Mouse (Mus musculus) heart, adult 11 months (tissue): Measurements from ENCODE around the gene Krtap15.

Source experiments
- DNase-seq: peaks from one replicate; pipeline ENCODE4 v3.0.0; 2022

Krtap15 gene

DNA sequence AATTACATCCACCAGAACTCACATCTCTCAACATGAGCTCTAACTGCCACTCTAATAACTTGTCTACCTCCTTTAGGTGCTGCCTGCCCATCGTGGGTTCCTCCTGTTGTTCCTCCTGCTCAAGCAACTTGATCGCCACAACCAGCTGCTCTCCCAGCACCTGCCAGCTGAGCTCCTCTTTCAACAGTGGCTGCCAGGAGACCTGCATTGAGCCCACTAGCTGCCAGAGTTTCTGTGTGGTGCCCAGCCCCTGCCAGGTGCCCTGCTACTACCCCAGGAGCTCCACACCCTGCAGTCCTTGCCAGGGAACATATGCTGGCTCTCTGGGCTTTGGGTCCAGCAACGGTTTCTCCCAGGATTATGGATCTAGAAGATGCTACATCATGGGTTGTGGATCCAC is at the start of gene Krtap15:
Gene Krtap15 (plus strand): TSS at position 150 of the 400 bp plus-strand sequence.
- no peak for DNase-seq

DNA sequence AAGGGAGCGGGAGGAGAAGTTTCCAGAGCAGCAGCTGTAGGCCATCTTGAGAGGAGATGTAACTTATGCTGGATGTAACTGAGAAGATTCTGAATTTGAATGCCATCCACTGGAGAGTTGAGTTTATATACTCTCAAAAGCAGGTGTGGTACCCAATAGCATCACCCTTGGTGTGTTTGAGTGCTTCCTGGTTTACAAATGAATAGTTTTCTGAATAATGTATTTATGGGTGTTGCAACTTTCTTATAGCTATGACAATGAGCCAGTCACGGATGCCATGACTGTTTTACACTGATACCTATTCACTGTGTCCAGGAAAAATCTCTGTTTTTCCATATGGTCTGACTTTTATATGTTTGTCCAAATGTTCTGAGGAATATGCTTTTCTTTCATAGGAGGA is 45.9 kb upstream of the Krtap15 start, which contains the start of gene 2310057N15Rik:
Gene 2310057N15Rik (minus strand): TSS at position 101 of the 400 bp plus-strand sequence.
- peak; percentile 33 for DNase-seq

DNA sequence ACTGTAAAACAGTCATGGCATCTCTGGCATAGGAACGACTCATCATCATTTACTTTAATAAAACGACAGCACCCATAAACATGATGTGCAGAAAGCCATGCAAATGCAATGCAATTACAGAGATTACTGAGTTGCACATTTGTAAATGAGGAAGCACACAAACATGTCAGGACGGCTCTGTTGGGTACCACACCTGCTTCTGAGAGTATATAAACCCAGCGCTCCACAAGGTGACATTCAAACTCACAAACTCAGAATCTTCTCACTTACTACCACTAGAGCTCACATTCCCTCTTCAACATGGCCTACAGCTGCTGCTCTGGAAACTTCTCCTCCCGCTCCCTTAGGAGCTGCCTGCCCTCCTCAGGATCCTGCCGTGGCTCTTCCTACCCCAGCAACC is 42.4 kb upstream of the Krtap15 start, which contains the start of gene Gm5965:
Gene Gm5965 (plus strand): TSS at position 301 of the 400 bp plus-strand sequence.
- DNase-seq = no peak

DNA sequence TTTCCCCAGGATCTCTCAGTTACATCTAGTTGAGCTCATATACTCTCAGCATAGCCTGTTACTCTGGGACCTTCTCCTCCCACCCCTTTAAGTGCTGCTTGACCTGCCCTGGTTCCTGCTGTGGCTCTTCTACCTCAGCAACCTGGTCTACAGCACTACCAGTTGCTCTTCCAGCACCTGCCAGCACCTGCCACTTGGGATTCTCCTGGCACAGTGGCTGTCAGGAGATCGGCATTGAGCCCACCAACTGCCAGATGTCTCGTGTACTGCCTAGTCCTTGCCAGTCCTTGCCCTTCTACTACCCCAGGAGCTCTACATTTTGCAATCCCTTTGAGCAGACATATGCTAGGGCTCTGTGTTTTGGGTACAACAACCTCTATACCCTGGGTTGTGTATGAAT is 33.2 kb upstream of the Krtap15 start:
- no peak for DNase-seq

DNA sequence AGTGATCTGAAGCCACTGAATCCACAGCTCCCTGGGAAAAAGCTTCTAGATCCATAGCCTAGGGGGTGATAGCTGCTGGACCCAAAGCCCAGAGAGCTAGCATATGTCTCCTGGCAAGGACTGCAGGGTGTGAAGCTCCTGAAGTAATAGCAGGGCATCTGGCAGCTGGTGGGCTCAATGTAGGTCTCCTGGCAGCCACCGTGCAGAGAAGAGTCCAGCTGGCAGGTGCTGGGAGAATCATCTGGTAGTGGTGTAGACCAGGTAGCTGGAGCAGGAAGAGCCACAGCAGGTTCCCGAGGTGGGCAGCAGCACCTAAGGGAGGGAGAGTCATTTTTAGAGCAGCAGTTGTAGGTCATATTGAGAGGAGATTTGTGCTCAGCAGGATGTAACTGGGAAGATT is 8.2 kb upstream of the Krtap15 start, which contains the start of gene Gm20741:
Gene Gm20741 (minus strand): TSS at position 394 of the 400 bp plus-strand sequence.
- no peak for DNase-seq

DNA sequence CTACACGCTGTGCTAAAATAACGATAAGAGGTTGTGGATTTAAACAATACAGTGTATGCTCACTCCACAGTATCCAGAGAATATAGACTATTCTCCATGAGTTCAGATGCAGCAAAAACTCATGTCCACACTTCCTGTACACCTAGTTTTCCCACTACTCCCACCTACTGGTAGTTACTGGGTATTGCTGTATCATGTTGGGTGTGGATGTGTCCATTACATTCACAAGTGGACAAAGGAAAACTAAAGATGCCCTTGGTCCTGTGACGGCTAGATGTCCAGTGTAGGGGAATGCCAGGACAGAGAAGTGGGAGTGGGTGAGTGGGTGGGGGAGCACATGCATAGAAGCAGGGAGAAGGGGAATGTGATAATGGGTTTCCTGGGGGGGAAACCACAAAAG is 3.7 kb downstream of the Krtap15 start:
- no peak for DNase-seq

DNA sequence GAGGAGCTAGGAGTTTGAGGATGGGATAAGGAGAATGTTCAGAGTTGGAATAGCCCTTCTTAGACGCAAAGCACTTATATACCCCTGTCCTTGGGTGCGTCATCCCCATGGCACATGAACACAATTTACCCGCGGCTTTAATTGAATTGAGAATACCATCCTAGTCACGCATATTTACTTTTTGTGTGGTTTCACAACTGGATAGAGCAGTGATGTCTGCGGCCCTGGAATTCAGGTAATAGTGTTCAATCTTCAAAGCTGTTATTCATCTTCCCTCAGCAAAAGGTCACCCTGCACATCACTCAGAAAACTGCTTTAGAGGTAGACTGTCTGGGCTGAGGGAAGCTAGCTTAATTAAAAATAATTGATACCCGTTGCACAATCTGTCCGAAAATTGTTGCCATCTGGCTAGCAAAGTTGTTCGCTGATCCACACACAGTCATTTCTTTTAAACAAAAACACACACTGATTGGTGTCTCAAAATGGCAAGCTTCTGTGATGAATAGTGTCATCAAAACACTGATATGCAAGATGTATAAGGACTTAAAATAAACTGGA is 6.2 kb downstream of the Krtap15 start, which contains the start of gene Krtap14:
Gene Krtap14 (minus strand): TSS at position 51 of the 558 bp plus-strand sequence.
- DNase-seq = no peak

DNA sequence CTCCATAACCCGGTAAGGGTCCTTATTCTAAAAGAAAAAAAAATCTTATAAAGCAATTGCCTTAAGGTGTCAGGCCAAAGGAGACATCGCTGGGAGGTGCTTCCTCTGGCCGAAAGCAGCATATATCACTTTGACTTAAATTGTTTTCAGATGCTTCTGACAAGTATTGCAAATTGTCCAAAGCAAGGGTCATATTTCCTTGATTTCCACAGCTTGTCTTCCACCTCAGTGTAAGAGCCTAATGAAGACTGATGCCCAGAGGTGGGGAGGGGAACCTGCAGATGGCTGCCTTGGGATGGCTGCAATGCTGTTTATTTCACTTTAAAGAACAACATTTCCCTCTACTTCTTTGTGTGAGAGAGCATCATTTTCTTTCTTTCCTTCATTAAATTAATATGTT is 7.0 kb downstream of the Krtap15 start:
- no peak for DNase-seq

DNA sequence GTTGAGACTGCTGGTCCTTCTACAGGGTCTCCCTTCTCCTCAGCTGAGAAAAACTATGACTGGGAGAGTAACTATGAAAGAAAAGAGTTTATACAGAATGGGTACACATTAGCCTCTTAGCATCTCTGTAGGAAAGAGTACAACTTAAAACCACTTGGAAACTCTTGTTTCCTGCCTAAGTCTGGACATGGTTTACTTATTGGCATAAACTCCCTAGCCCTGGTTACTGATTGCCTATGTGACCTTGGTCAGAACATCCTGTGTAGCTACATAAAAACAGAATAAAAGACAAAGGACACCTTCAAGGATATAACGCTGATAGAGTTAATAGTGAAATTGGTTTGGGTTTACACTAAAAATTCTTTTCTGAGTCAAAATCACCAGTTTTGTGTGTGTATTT is 27.3 kb downstream of the Krtap15 start:
- no peak for DNase-seq

DNA sequence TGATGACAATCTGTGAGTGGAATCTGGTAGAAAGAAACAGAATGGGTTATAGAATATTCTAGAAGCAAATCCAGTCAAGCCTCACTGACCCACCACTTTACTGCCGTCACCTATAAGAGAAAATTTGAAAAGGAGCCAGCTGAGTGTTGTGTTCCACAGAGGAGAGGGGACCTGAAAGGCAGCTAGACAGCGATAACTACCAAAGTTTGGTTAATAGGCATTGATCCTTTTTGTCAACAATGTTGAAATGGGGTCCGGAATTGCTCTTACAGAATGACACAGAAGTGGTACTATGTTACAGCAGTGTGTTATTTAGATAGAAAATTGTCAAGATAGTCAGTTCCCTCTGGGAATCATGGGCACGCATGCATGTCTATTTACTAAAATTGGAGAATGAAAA is 28.5 kb downstream of the Krtap15 start:
- DNase-seq = no peak

DNA sequence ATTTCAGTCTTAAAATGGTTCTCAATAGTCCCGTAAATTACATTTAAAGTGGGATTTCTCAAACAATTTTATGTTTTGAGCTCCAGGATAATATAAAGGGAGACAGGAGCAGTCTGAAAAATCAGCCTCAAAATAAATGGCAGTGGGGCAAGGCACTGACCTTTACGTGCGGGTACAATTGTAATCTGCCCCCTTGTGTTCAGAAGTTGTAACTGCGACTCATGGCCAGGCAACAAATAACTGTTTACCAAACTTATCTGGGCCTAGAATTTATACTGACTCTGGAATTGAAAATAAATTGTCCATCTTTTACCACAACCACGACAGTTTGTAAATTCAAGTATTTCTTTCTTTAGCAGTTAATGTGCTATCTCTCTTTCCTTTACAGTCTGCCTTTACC is 31.4 kb downstream of the Krtap15 start:
- no peak for DNase-seq

DNA sequence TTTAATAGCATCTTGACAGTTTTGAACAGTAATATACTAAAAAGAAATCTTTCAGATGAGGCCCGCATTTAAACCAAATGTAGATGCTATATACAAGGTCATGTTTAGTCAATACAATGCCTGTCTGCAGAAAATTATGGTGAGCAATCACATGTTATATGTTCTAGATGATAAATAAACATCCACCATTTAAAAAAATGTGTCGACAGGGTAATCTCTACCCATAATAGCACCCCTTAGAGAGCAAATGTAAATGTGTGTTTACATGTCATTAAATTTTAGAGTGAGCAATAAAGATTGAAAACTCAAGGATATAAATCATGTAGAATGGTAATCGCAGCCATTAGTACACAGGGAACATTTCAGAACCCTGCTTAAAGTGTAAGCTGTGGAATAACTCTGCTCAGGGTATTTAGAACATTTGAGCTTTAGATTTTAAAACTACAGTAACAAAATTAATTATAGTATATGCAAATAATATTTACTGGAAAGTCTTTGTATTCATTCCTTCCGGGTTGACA is 44.9 kb downstream of the Krtap15 start:
- DNase-seq = no peak

DNA sequence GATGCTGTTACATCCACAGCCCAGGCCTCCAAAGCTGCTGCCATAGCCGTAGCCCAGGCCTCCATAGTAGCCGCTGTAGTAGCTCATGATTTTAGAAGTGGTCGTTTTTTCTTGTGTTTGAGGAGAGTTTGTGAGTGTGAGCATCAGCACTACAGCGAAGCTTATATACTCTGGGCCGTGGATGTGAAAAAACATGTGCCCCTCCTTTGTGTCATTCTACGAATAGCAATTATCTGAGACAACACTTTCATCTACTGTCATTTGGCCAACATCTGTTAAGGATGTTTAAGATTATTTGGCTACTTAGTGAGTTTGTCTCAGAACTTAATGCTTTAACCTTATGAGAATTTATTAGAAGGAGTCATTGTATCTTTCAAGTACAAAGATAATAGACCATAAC is 49.3 kb downstream of the Krtap15 start, which contains the start of gene Krtap19-1:
Gene Krtap19-1 (minus strand): TSS at position 101 of the 400 bp plus-strand sequence.
- no peak for DNase-seq

DNA sequence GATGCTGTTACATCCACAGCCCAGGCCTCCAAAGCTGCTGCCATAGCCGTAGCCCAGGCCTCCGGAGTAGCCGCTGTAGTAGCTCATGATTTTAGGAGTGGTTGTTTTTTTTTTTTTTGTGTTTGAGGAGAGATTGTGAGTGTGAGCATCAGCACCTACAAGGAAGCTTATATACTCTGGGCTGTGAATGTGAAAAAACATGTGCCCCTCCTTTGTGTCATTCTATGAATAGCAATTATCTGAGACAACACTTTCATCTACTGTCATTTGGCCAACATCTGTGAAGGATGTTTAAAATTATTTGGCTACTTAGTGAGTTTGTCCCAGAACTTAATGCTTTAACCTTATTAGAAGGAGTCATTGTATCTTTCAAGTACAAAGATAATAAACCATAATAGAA is 54.2 kb downstream of the Krtap15 start, which contains the start of gene Krtap19-2:
Gene Krtap19-2 (minus strand): TSS at position 101 of the 400 bp plus-strand sequence.
- no peak for DNase-seq

DNA sequence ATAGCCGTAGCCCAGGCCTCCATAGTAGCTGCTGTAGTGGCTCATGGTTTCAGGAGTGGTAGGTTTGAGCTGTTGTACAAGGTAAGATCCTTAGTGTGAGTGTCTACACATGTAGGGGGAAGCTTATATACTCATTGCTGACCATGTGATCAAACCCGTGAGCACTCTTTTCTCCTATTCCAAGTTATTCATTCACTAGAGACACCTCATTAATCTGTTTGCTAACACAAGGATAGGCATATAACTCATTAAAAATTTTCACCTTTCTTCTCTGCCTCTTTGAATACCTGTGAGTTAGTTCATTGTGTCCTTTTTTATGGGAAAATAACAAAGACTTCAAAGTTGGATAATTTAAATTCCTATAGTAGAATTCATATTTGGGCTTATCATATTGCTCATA is 57.9 kb downstream of the Krtap15 start, which contains the start of gene Krtap19-3:
Gene Krtap19-3 (minus strand): TSS at position 101 of the 400 bp plus-strand sequence.
- DNase-seq = no peak
